Mouse (Mus musculus) right cerebral cortex, postnatal 14 days (tissue): ENCODE data around the gene Rngtt.
"Not testable (repeated sequence)": the region's sequence is repeated elsewhere in the genome, so short reads cannot be mapped to it uniquely, and the experiment has no call there.

Experiments used
- DNase-seq: peaks from one replicate; pipeline ENCODE4 v3.0.0; 2022

Gene Rngtt

GRCm38 (mm10) chr4:33309764-33310757 lies at the start of gene Rngtt:
TSS of gene Rngtt (plus strand) at chr4:33310311.
- DNase-seq, result peak; percentile 92

- no peak for DNase-seq
Observed at GRCm38 (mm10) chr4:33260311-33260710, 49.8 kb upstream of the Rngtt start.

GRCm38 (mm10) chr4:33261311-33261753 lies 48.8 kb upstream of the Rngtt start:
- peak; percentile 42 for DNase-seq

DNA sequence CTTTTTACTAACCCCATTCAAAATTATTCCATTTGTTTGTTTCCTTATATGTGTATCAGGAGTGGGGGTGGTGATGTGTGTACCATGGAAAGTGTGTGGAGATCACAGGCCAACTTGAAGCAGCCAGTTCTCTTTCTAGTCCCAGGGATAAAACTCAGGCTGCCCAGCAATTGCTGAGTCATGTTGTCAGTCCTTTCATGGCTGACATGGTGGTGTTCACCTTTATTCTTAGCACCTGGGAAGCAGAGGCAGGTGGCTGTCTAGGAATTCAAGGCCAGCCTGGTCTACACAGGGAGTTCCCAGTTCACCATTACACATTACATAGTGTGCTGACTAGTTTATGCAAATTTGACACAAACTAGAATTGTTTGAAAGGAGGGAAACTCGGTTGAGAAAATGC lies 47.2 kb upstream of the Rngtt start:
- DNase-seq, result no peak

- DNase-seq, result no peak
Observed at GRCm38 (mm10) chr4:33264979-33265726, 45.0 kb upstream of the Rngtt start.

GRCm38 (mm10) chr4:33270386-33271314 lies 39.5 kb upstream of the Rngtt start:
- no peak for DNase-seq

DNA sequence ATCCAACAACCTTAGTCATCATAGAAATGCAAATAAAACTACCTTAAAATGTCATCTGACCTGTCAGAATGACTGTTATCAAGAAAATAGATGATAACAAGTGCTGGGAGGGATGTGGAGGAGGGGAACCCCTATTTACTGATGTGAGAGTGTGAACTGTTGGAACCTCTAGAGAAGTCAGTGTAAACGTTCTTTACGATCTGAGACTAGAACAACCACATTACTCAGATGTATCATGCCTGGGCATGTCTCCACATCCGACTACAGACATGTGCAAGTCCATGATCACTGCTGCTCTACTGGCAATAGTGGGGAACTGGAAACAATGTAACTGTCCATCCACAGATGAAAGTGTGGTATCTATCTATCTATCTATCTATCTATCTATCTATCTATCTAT lies 36.7 kb upstream of the Rngtt start:
- no peak for DNase-seq

GRCm38 (mm10) chr4:33281891-33282685 lies 28.0 kb upstream of the Rngtt start:
- DNase-seq, result no peak

DNA sequence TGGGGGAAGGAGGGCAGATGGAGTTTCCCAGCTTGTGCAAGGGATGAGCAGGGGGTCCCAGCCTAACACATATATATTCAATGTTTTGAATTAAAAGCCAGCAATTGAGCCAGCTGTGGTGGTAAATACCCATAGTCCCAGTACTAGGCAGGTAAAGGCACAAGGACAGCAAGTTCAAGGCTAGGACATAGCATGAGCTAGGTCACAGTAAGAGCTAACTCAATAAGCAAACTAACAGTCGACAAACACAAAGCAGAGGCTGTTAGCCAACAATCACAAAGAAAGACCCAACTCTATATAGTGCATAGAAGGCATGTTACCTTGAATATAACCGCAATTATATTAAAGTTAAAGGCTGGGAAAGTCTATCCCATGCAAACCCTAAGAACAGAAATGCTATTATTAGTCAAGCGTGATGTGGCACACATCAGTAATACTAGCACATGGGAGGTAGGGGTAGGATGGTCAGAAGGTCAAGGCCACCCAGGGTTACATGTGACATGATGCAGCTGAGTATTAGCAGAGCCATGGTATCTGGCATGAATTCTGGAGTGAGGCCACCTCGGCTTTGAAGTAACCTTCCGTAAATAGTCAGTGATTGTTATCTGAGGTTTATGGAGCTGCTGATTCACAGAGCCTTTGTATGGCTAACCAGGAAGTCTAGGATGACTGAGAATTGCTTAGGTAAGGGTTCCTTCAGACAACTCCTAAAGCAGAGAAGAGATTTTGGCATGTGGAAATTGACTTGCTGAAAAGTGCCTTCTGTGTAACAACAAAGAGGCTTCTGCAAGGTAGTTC lies 25.8 kb upstream of the Rngtt start:
- DNase-seq, result no peak

GRCm38 (mm10) chr4:33285448-33285847 lies 24.7 kb upstream of the Rngtt start:
- no peak for DNase-seq

GRCm38 (mm10) chr4:33289106-33289650 lies 20.9 kb upstream of the Rngtt start:
- no peak for DNase-seq

DNA sequence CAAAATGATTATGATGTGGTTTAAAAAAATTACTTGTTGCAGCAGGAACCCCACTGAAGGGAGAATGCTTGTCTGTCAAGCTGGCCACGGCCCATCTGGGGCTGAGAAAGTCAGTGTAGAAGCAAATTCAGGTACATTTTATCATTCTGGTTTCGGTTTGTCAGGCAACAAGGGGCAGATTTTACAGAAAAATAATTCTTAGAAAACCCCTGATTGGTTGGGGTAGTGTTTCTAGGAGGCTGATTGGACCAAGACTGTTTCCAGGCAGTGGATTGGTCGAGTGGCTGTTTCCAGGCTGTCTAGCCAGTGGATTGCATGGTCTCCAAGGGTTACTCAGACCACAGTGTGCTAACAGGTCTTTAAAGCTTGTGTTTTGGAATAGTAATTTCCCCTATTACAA lies 20.1 kb upstream of the Rngtt start, which contains the start of gene Pnrc1:
Gene Pnrc1, minus strand, starts transcription at position 162 of the 400 bp plus-strand sequence.
- DNase-seq, result peak; percentile 13

DNA sequence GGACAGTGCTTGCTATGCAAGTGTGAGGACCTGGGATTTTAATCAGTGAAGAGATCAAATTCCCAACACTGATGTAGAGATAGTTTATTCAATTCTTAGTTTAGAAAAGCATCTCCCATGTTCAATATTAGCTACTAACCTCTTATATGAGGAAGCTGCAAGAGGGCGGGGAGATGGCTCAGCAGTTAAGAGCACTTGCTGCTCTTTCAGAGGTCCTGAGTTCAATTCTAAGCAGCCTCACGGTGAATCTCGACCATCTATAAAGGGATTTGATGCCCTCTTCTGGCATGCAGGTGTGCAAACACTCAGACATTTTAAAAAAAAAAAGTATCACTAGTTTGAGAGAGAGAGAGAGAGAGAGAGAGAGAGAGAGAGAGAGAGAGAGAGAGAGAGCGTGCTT lies 19.2 kb upstream of the Rngtt start:
- no peak for DNase-seq

DNA sequence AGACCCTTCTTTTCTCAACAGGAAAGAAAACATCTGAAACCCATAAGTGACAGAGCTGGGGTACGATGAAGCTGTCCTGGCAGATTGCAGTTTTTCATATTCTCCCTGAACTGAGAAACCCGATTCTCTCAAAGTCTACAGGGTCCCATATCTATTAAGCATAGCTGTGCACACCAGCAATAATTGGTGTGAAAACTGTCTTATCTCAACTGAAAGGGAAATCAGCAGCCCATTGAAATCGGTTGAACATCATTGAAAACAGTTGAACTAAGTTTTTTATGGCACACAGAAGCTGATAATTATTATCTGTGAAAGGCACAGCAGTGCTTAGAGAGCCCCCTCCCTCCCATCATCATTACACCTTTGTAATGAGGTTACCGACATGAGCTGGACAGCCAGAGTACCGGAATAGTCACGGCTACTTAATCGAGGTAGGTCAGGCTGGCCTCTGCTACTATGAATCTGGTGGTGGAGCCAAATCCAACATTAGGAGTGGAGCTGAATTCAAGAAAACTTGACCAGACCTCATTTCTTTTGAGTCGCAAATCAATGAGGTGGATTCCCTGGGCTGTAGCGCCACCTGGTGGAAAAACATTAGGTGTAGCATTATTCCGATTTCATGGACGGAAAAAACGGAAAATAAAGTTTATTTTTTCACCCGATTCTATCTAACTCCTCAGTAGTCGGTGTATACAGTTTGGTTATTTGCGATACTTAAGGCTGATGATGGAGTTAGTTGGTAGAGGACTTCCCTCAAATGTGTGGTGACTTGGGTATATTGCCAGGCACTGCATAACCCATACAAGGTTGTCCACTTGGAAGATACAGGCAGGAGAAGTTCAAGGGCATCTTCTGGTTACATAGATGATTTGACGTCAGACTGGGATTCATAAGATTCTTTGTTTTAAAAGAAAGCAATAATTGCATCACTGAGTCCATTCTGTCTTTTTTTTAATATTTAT lies 17.4 kb upstream of the Rngtt start:
- peak; percentile 77 for DNase-seq

DNA sequence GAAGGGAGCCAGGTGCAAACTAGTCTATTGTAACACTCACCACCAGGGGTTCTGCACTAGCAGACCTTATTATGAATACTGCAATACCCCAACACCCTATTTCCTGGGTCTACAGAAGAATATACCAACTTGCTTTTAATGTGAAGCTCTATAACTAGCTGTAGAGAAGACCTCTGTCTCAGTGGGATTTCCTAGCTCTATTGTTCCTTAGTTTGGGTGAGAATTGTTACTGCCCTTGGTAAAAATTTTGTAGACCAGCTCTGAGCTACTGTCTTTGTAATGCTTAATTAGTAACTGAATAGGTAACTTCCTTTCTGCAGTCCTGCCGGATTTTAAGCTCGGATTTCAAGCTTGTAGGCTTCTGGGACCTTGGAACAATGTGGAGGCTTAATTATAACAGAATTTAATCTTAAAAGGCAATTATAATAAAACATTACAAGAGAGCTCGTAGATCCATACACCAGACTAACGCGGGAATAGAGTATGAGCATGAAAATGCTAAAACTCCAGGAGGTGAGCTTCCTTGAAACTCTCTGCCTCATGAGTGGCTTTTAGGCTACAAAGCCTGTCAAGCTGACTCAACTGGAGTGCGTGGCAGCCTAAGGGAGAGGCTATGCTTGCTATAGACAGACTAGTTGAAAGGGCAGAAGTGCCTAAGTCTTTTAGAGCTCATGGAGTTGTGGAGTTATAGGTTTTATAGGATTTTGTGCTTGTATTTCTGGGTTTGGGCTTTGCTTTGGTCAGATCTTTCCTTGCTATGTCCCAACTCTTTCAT lies 9.0 kb upstream of the Rngtt start:
- DNase-seq, result not testable (repeated sequence)

DNA sequence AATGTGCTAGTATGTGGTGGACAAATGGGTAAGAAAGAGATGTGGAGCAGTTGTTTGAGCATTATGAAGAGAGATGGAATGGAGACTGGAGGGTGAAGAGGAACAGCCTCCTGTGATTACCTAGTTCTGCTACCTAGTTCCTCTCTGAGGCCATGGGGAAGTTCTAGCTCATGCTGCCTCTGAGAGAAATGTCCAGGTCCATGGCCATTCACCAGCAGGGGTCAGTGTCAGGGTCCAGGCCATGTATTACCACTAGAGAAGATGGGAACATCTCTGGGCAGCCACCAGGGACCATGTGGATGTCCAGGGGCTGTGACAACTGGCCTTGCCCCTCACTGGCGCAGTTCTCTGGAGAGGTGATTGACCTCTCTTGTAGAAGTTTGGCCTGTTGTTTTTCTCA lies 7.1 kb upstream of the Rngtt start:
- DNase-seq, result no peak

DNA sequence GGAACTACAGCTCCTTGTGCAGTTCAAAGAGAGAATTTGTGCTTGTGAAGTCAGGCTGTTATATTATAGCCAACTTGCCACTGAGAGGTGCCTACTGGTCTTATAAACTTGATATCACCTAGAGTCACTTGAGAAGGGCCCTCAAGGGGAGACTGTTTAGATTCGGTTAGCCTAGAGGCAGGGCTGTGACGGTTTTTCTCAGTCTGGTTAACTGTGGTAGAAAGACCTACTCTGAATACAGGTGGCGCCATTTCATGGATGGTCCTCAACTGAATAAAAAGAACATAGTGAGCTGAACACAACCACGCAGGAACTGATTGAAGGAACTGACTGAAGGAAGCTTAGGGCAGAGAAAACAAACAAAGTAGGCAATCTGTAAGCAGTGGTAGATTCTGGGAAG lies 3.0 kb upstream of the Rngtt start:
- no peak for DNase-seq

DNA sequence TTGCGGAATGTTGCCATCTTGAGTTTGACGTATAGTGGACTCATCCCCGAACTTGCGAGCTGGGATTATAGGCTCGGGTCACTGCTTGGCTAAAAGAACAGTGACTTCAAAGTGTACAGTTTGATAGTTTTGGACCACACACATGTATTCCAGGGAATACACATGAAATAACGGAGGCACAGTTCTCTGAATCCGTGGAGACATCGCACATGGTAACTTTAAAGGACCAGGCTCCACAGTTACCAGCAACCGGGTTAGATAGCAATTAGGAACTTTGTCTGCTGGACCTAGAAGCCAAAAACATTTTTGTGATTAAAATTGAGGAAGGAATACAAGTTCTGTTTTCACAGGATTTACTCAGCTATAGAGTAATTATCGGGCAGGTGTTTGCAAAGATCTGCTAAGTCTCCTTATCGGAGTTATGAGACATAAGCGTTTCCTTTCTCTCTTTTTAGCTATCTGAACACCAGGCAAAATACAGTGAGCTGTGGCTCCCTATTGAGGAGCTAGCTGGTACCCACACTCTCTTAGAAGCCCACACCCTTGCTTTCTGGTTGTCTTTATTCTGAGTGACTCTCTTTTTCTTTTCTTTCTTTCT lies 828 bp downstream of the Rngtt start:
- no peak for DNase-seq
